Mouse (Mus musculus) adrenal gland, postnatal 10 days (tissue): ENCODE results near the gene Rab3il1. TPM values are rescaled to one million over a fixed set of nuclear protein-coding genes. Genes with fewer than 3 reads are reported as not detected.

Source experiments
- DNase-seq: peaks from one replicate; pipeline ENCODE4 v3.0.0; 2021; ENCODE audit warnings: mixed read lengths
- total RNA-seq, 2 experiments: library from RNA; stranded (reverse); gene quantifications; 2 replicates each; pipeline ENCODE4 v1.2.3; 2021

Rab3il1 gene
- total RNA-seq, 2 experiments from 2014 or later = 10.0 to 15.0 TPM

GRCm38 (mm10) chr19:9982852-9983542 lies 18.5 kb upstream of the Rab3il1 start:
- peak; percentile 86 for DNase-seq

GRCm38 (mm10) chr19:9984111-9985055 lies 17.1 kb upstream of the Rab3il1 start:
- no peak for DNase-seq

GRCm38 (mm10) chr19:9985190-9985899 lies 16.1 kb upstream of the Rab3il1 start:
- DNase-seq = no peak

- no peak for DNase-seq
Observed at GRCm38 (mm10) chr19:9985900-9986421, 15.5 kb upstream of the Rab3il1 start.

GRCm38 (mm10) chr19:9987192-9987591 lies 14.3 kb upstream of the Rab3il1 start:
- no peak for DNase-seq

GRCm38 (mm10) chr19:9987593-9987992 lies 13.9 kb upstream of the Rab3il1 start:
- DNase-seq = no peak

- DNase-seq = peak; percentile 49
Observed at GRCm38 (mm10) chr19:9989171-9989883, 12.1 kb upstream of the Rab3il1 start.

- DNase-seq = no peak
Observed at GRCm38 (mm10) chr19:9989884-9990256, 11.6 kb upstream of the Rab3il1 start.

- peak; percentile 90 for DNase-seq
Observed at GRCm38 (mm10) chr19:9991304-9991703, 10.2 kb upstream of the Rab3il1 start.

GRCm38 (mm10) chr19:9992011-9992958 lies 9.2 kb upstream of the Rab3il1 start:
- DNase-seq = no peak

- DNase-seq = peak; percentile 94
Observed at GRCm38 (mm10) chr19:9993036-9993656, 8.3 kb upstream of the Rab3il1 start.

- DNase-seq = no peak
Observed at GRCm38 (mm10) chr19:9997204-9998062, 4.0 kb upstream of the Rab3il1 start.

GRCm38 (mm10) chr19:9998063-9998416 lies 3.4 kb upstream of the Rab3il1 start:
- no peak for DNase-seq

- DNase-seq = no peak
Observed at GRCm38 (mm10) chr19:9998736-9999486, 2.6 kb upstream of the Rab3il1 start.

- DNase-seq = peak; percentile 45
Observed at GRCm38 (mm10) chr19:10000330-10000729, 1.1 kb upstream of the Rab3il1 start.

GRCm38 (mm10) chr19:10003696-10004095 lies 2.2 kb downstream of the Rab3il1 start:
- no peak for DNase-seq

GRCm38 (mm10) chr19:10011408-10011807 lies 9.9 kb downstream of the Rab3il1 start:
- DNase-seq = no peak

GRCm38 (mm10) chr19:10012827-10013278 lies 11.4 kb downstream of the Rab3il1 start:
- no peak for DNase-seq
